Mouse (Mus musculus): ENCODE data around the gene Nme4. TPM values are rescaled to one million over a fixed set of nuclear protein-coding genes. Genes with fewer than 3 reads are reported as not detected.

Nme4 gene
- 2.6 and 2.7 TPM in 2 replicates for total RNA-seq (2021)
- long read RNA-seq, experiment 1, partial matches to known transcripts = 0 of 2 reads
- long read RNA-seq, experiment 1, other reads (novel, unspliced or antisense) = 1 of 2 reads
- long read RNA-seq, experiment 2, partial matches to known transcripts = 0 of 4 reads
- long read RNA-seq, experiment 2, other reads (novel, unspliced or antisense) = 3 of 4 reads

- DNase-seq = peak; percentile 64
Observed at GRCm38 (mm10) chr17:26095121-26095740, at the start of gene Nme4. Gene Nme4, minus strand, starts transcription at chr17:26095602.

- no peak for DNase-seq
Observed at GRCm38 (mm10) chr17:26143386-26143785, 48.0 kb upstream of the Nme4 start.

GRCm38 (mm10) chr17:26142796-26143195 is 47.4 kb upstream of the Nme4 start:
- DNase-seq = no peak

GRCm38 (mm10) chr17:26138901-26139381 is 43.5 kb upstream of the Nme4 start:
- DNase-seq = peak; percentile 78

GRCm38 (mm10) chr17:26138239-26138836 is 42.9 kb upstream of the Nme4 start, which contains the start of gene Axin1:
Gene Axin1, plus strand, starts transcription at chr17:26138688.
- DNase-seq = peak; percentile 95

GRCm38 (mm10) chr17:26137751-26138130 is 42.3 kb upstream of the Nme4 start:
- DNase-seq = no peak

GRCm38 (mm10) chr17:26137106-26137750 is 41.8 kb upstream of the Nme4 start:
- no peak for DNase-seq

- DNase-seq = no peak
Observed at GRCm38 (mm10) chr17:26131856-26132853, 36.8 kb upstream of the Nme4 start.

GRCm38 (mm10) chr17:26131062-26131732 is 35.8 kb upstream of the Nme4 start:
- no peak for DNase-seq

GRCm38 (mm10) chr17:26125226-26125625 is 29.8 kb upstream of the Nme4 start:
- no peak for DNase-seq

GRCm38 (mm10) chr17:26124560-26124959 is 29.2 kb upstream of the Nme4 start:
- DNase-seq = no peak

GRCm38 (mm10) chr17:26123267-26123684 is 27.9 kb upstream of the Nme4 start, which contains the start of gene Mrpl28:
Gene Mrpl28, plus strand, starts transcription at chr17:26123500.
- DNase-seq = peak; percentile 94

- no peak for DNase-seq
Observed at GRCm38 (mm10) chr17:26122431-26123140, 27.2 kb upstream of the Nme4 start.

- DNase-seq = peak; percentile 63
Observed at GRCm38 (mm10) chr17:26119766-26120710, 24.6 kb upstream of the Nme4 start.

- no peak for DNase-seq
Observed at GRCm38 (mm10) chr17:26116503-26117258, 21.3 kb upstream of the Nme4 start.

GRCm38 (mm10) chr17:26115956-26116487 is 20.6 kb upstream of the Nme4 start:
- no peak for DNase-seq

GRCm38 (mm10) chr17:26115205-26115898 is 19.9 kb upstream of the Nme4 start:
- DNase-seq = no peak

All from adrenal gland, postnatal 14 days (tissue).